Mouse (Mus musculus) heart, embryonic 14.5 days (tissue): ENCODE measurements around the gene Gm39566. TPM values are rescaled to one million over a fixed set of nuclear protein-coding genes. Genes with fewer than 3 reads are reported as not detected.

ENCODE experiments used
- ATAC-seq: fragments of 200-750 bp; cut with Nextera tagmentation; 2 replicates; pipeline ENCODE4 v1.8.0; 2017; ENCODE audit warnings: low read depth, moderate TSS enrichment; ENCODE audit not compliant: insufficient number of reproducible peaks, insufficient read depth, low FRiP score
- H3K27ac ChIP-seq, 2 experiments: fragments of 200-500 bp in 1 of 2; fragments of 300-500 bp in 1 of 2; sonication (generic) in 1 of 2; replicated peaks in 1 of 2; 2 replicates each; pipeline ENCODE4 v1.5.1; 2012 to 2014; ENCODE audit warnings: low read depth in 2 of 2, low read length in 2 of 2, control low read depth in 1 of 2, mild to moderate bottlenecking in 1 of 2, mixed read lengths in 1 of 2; ENCODE audit not compliant: control insufficient read depth in 1 of 2, insufficient read depth in 1 of 2
- H3K27me3 ChIP-seq: fragments of 300-500 bp; sonication (generic); 2 replicates; pipeline ENCODE4 v1.6.1; 2014; ENCODE audit warnings: mild to moderate bottlenecking, low read length, control low read depth; ENCODE audit not compliant: control insufficient read depth, insufficient read depth
- H3K36me3 ChIP-seq: fragments of 300-500 bp; sonication (generic); 2 replicates; pipeline ENCODE4 v1.6.1; 2014; ENCODE audit warnings: mild to moderate bottlenecking, control low read depth, low read length, mixed read lengths; ENCODE audit not compliant: control insufficient read depth, insufficient read depth
- H3K4me1 ChIP-seq, 2 experiments: fragments of 200-500 bp in 1 of 2; fragments of 300-500 bp in 1 of 2; sonication (generic) in 1 of 2; 2 replicates each; pipeline ENCODE4 v1.6.1; 2012 to 2014; ENCODE audit warnings: low read length in 2 of 2, control low read depth in 1 of 2, mixed read lengths in 1 of 2; ENCODE audit not compliant: control insufficient read depth in 2 of 2, insufficient read depth in 2 of 2
- H3K4me2 ChIP-seq: fragments of 300-500 bp; sonication (generic); 2 replicates; pipeline ENCODE4 v1.6.1; 2014; ENCODE audit warnings: mild to moderate bottlenecking, low read length
- H3K4me3 ChIP-seq, 2 experiments: fragments of 200-500 bp in 1 of 2; fragments of 300-500 bp in 1 of 2; sonication (generic) in 1 of 2; 2 replicates each; pipeline ENCODE4 v1.5.1; 2012 to 2014; ENCODE audit warnings: low read length in 2 of 2, mild to moderate bottlenecking in 2 of 2, control low read depth in 1 of 2, low read depth in 1 of 2, moderate library complexity in 1 of 2; ENCODE audit not compliant: control insufficient read depth in 1 of 2, insufficient read depth in 1 of 2
- H3K9ac ChIP-seq: fragments of 300-500 bp; sonication (generic); 2 replicates; pipeline ENCODE4 v1.6.1; 2014; ENCODE audit warnings: mild to moderate bottlenecking, low read length
- H3K9me3 ChIP-seq: fragments of 300-500 bp; sonication (generic); 2 replicates; pipeline ENCODE4 v1.6.1; 2016; ENCODE audit warnings: low read length, control low read depth; ENCODE audit not compliant: control insufficient read depth
- WGBS: fragments of 180-500 bp; shearing (Covaris S2); extraction: QIAGEN DNeasy Blood & Tissue Kit; methylation state at CpG from one replicate; pipeline ENCODE4 v1.1.7; 2014; 5-methylcytosine and 5-hydroxymethylcytosine counted together
- polyA plus RNA-seq: library from polyadenylated mRNA; unstranded; fragments of >200 nt; fragmentation: Nextera tagmentation; extraction: Ambion mirVana; gene quantifications from 2 replicates; pipeline ENCODE4 v1.2.1, GENCODE M21; 2014

Gm39566 gene
- polyA plus RNA-seq, 1 experiment from 2014 or later: not detected

DNA sequence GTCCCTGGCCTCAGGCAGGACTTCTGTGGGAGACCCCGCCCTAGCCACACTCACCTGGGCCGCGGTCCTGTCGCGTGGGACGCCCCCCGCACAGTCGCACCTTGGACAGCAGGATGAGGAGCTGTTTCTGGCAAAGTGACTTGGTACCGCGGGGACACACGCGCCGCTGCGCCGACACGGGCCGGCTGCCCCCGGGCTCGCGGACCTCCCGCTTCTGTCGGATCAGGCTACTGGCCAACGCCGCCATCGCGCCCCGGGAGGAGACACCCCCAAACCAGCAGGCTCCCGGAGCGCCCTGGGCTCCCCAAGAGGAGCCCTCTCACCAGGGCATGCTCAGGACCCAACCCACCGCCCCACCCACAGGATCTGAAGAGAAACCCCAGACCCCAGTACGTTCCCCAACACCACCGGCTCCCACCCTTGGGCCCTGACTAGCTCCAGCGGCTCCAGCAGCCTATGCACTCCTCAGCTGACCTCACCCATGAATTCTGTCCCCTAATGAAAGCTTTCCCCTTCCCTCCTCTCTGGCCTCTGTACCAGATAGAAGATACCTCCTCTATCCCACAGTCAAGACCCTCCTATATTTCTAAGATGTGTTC is 13.6 kb downstream of the Gm39566 start, which contains the start of gene Fgf11:
Gene Fgf11, minus strand, starts transcription at position 479 of the 599 bp plus-strand sequence.
- H3K27ac ChIP-seq: peak within 1 kb of the TSS; percentile 50 to 53
- peak within 1 kb of the TSS; percentile 46 to 65 for H3K4me3 ChIP-seq
- H3K27me3 ChIP-seq: peaks cover 23% of the 10 kb centered on the region
- peaks cover 25 to 52% of the 10 kb centered on the region in 2 experiments for H3K4me1 ChIP-seq
- peak within 1 kb of the TSS; percentile 69 for H3K9ac ChIP-seq
- no peak for ATAC-seq
- H3K4me2 ChIP-seq: peak within 1 kb of the TSS; percentile 95
- peaks cover 3% of the 10 kb centered on the region; the same call in 1 of the 2 replicates for H3K9me3 ChIP-seq
- H3K36me3 ChIP-seq: no peaks in the 10 kb centered on the region
- WGBS: under 1% methylated on average over 31 of the region's 33 CpGs

DNA sequence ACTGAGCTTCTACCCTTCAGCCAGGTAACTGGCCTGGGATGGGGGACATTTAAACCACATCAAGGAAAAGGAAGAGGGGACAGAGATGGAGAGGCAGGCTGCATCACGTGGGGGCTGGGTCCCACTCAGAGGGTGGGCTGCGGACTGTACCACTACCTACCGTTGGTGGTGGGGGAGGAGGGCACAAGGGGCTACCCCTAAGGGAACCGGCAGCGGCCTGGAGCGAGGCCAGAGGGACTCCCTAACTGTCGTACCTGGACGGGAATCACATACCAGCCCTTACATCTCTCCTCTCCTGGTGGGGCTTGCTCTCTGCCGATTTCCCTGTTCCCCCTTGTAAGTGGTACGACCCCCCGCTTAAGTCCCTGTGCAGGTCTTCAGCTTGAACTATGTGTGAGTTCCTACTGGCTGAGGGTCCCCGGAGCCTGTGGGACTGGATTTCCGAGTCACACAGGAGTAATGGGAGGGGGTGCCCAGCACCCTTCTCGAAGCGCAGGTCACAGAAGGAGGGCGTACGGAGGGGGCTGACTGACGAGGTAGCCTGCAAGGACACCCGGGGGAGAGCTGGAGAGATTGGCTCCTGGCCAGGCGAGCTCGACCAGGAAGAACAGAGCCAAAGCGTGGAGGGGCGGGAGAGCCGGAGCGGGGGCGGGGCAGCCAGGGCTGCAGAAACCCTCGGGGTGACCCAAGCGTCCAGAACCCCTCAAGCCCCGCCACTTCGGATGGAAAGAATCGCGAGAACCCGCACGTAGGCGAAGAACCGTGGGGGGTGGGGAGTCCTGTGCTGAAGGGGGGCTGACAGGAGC is 14.5 kb downstream of the Gm39566 start:
- Histone ChIP-seq H3K4me2 (peak overlapping the region; percentile 95), H3K4me3 (peak overlapping the region; percentile 46 to 51), H3K27me3 (peaks cover 21% of the 10 kb centered on the region), H3K9ac (peak overlapping the region; percentile 69), H3K4me1 (peaks cover 25 to 58% of the 10 kb centered on the region in 2 experiments), H3K36me3 (no peaks in the 10 kb centered on the region), H3K9me3 (no peaks in the 10 kb centered on the region), H3K27ac (peak overlapping the region; percentile 50 to 53)
- WGBS: under 1% methylated on average over 36 of the region's 36 CpGs
- ATAC-seq: peak; percentile 7; the same call in 1 of the 2 replicates

DNA sequence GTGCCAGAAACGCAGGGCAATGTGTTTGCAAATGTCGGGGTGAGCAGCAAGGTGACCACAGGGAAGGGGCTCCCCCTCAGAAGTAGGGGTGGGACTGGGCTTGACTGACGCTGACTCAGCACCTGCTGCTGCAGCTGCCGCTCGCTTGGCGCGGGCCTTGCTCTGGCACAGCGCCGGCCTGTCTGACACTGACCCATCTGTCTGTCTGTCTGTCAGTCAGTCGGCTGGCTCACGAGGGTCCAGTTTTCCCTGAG is 15.0 kb downstream of the Gm39566 start:
- Histone ChIP-seq H3K27ac (no peak overlapping the region), H3K4me1 (peaks cover 25 to 58% of the 10 kb centered on the region in 2 experiments), H3K4me2 (peak overlapping the region; percentile 95), H3K9ac (peak overlapping the region; percentile 69), H3K4me3 (peak overlapping the region; percentile 46 to 51), H3K27me3 (peaks cover 16% of the 10 kb centered on the region), H3K9me3 (no peaks in the 10 kb centered on the region), H3K36me3 (no peaks in the 10 kb centered on the region)
- no peak for ATAC-seq
- 2% methylated on average over 11 of the region's 11 CpGs for WGBS

DNA sequence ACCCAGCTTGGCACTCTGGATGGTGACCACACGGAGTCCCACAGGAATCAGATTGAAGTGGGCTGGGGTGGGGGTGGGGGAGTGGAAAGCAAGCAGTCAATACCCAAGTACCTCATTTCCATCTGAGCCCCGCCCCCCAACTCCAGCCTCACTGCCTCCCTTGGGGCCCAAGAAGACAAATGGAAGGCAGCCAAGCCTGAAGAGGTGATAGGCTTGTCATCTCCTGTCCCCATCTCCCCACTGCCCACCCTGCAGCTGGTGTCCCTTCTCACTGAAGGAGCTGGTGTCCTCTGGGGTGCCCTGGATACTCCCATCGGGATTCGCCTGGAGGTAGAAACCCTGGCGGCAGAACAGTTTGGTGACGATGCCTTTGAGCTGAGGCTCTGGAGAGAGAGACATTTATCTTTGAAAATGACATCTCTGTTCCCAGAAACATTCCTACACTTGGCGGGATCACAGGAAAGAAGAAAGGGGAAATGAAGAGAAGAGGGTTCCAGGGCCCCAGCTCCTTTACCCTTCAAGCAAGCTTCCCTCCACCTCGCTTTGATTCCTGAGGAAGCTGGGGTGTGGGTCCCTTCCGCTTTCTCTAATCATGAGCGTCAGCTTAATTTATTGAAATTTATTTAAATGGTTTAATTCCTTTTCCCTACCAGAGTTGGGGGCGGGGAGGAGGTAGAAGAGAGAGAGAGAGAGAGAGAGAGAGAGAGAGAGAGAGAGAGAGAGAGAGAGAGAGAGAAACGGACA is 15.5 kb downstream of the Gm39566 start:
- H3K4me3 ChIP-seq: peak overlapping the region; percentile 46 to 51; a peak in 3 of 4 replicates
- no peaks in the 10 kb centered on the region for H3K9me3 ChIP-seq
- H3K4me1 ChIP-seq: peaks cover 22 to 54% of the 10 kb centered on the region in 2 experiments
- WGBS: 37% methylated on average over 11 of the region's 12 CpGs
- no peak for ATAC-seq
- H3K4me2 ChIP-seq: peak overlapping the region; percentile 95
- H3K27me3 ChIP-seq: peaks cover 15% of the 10 kb centered on the region
- H3K36me3 ChIP-seq: no peaks in the 10 kb centered on the region
- peak overlapping the region; percentile 69 for H3K9ac ChIP-seq
- H3K27ac ChIP-seq: no peak overlapping the region

DNA sequence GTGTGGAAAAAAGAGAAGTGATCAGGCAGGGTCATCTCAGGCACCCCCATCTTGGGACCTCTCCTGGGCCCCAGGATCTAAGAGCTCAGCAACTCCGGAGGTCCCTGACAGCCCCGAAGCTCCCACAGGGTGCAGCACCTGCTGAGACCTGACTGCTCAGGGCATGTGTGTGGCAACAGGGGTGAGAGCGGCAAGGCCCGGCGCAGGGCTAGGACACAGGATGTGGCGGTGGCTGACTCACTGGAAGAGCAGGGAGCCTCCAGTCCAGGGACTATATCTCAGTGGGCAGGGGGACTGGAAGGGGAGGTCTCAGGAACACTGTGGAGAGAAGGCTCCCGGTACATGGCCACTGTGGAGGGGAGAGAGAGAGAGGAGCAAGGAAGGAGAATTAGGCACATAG is 17.2 kb downstream of the Gm39566 start:
- H3K27ac ChIP-seq: no peak overlapping the region
- 69% methylated on average over 7 of the region's 7 CpGs for WGBS
- no peak for ATAC-seq
- H3K36me3 ChIP-seq: no peaks in the 10 kb centered on the region
- H3K4me3 ChIP-seq: no peak overlapping the region
- H3K4me1 ChIP-seq: peaks cover 12 to 43% of the 10 kb centered on the region in 2 experiments; a peak in 3 of 4 replicates
- H3K9me3 ChIP-seq: no peaks in the 10 kb centered on the region
- H3K9ac ChIP-seq: no peak overlapping the region
- H3K27me3 ChIP-seq: peaks cover 15% of the 10 kb centered on the region
- H3K4me2 ChIP-seq: no peak overlapping the region

DNA sequence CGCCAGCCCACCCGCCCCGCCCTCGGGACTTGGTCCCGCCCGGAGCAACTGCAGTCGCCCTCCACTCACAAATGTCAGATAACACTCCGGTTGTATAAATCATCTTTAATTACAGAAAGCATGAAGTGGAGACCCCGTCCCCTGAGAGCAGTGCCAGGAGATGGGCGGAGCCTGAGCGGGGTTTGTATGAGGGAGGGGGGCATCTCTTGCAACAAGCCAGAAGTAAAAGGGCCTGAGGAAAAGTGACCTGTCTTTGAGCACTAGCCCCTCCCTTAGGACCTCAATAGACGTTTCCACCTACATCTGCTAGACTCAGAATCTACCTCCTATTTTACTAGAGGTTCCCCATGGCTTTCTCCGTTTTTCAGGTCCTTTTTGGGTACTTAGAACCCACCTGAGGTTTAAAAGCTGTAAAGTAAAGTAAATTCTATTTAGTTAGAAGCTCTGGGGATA is 19.1 kb downstream of the Gm39566 start:
- H3K4me2 ChIP-seq: peak overlapping the region; percentile 96
- peaks cover 12 to 28% of the 10 kb centered on the region in 2 experiments; a peak in 3 of 4 replicates for H3K4me1 ChIP-seq
- peak overlapping the region in 1 of 2 experiments; percentile 58; a peak in 1 of 4 replicates for H3K27ac ChIP-seq
- H3K27me3 ChIP-seq: peaks cover 8% of the 10 kb centered on the region; the same call in 1 of the 2 replicates
- H3K4me3 ChIP-seq: peak overlapping the region; percentile 59 to 61
- no peaks in the 10 kb centered on the region for H3K9me3 ChIP-seq
- H3K36me3 ChIP-seq: no peaks in the 10 kb centered on the region
- no peak for ATAC-seq
- WGBS: 5% methylated on average over 13 of the region's 13 CpGs
- H3K9ac ChIP-seq: peak overlapping the region; percentile 73
